Mouse (Mus musculus) CH12.LX (cell line): ENCODE measurements around the gene Dag1. TPM values are rescaled to one million over a fixed set of nuclear protein-coding genes. Genes with fewer than 3 reads are reported as not detected.

Experiments
- DNase-seq: peaks from one replicate; pipeline ENCODE4 v3.0.0-alpha.2; 2013; ENCODE audit errors: extremely low read depth
- H3K27ac ChIP-seq: 2 replicates; pipeline ENCODE4 v1.5.1; 2012; ENCODE audit warnings: low read depth, mild to moderate bottlenecking, control low read depth, moderate library complexity; ENCODE audit not compliant: insufficient read depth
- H3K27me3 ChIP-seq: replicated peaks from 2 replicates; pipeline ENCODE3; 2012; ENCODE audit warnings: inconsistent platforms
- H3K36me3 ChIP-seq, 2 experiments: replicated peaks in 1 of 2; 2 replicates each; pipeline versions ENCODE3 to v1.6.1; 2012; ENCODE audit warnings: inconsistent platforms in 1 of 2, low read length in 1 of 2, mild to moderate bottlenecking in 1 of 2, mixed read lengths in 1 of 2, moderate library complexity in 1 of 2; ENCODE audit not compliant: control insufficient read depth in 1 of 2, insufficient read depth in 1 of 2
- H3K4me1 ChIP-seq, 2 experiments: 2 replicates each; pipeline ENCODE4 v1.6.1; 2012; ENCODE audit warnings: inconsistent platforms in 1 of 2, moderate library complexity in 1 of 2; ENCODE audit not compliant: insufficient read depth in 2 of 2, control insufficient read depth in 1 of 2
- H3K4me2 ChIP-seq: 2 replicates; pipeline ENCODE4 v1.6.1; 2012; ENCODE audit warnings: low read depth, mild to moderate bottlenecking, control low read depth; ENCODE audit not compliant: poor library complexity, insufficient read depth, severe bottlenecking
- H3K4me3 ChIP-seq, 3 experiments: fragments of 150-350 bp in 1 of 3; sonication (generic) in 1 of 3; replicated peaks in 1 of 3; 2 replicates each; pipeline versions ENCODE3 to v1.5.1; 2011 to 2012; ENCODE audit warnings: low read depth in 2 of 3, low read length in 2 of 3, mild to moderate bottlenecking in 2 of 3, moderate library complexity in 2 of 3, control low read depth in 1 of 3, improper control_type of control experiment in 1 of 3, inconsistent platforms in 1 of 3, mixed read lengths in 1 of 3; ENCODE audit not compliant: poor library complexity in 1 of 3
- H3K79me2 ChIP-seq: replicated peaks from 2 replicates; pipeline ENCODE4 v1.6.1; 2012; ENCODE audit warnings: mild to moderate bottlenecking, moderate library complexity; ENCODE audit not compliant: control insufficient read depth, poor library complexity, insufficient read depth, severe bottlenecking; ENCODE audit errors: extremely low read depth
- H3K9ac ChIP-seq: 2 replicates; pipeline ENCODE4 v1.6.1; 2012; ENCODE audit warnings: low read depth, mild to moderate bottlenecking, control low read depth, moderate library complexity; ENCODE audit not compliant: insufficient read depth
- H3K9me3 ChIP-seq: replicated peaks from 2 replicates; pipeline ENCODE3; 2012; ENCODE audit warnings: low read length, inconsistent platforms, mixed read lengths
- CHD2 ChIP-seq: IDR thresholded peaks from 2 replicates; pipeline ENCODE4 v1.6.1; 2011; ENCODE audit warnings: low read length, improper control_type of control experiment
- ELF1 ChIP-seq: IDR thresholded peaks from 2 replicates; pipeline ENCODE4 v1.6.1; 2014; ENCODE audit warnings: low read depth, mild to moderate bottlenecking, inconsistent platforms, low read length, improper control_type of control experiment
- ETS1 ChIP-seq: conservative IDR thresholded peaks from 2 replicates; pipeline ENCODE4 v1.6.1; 2012; ENCODE audit warnings: low read depth, mild to moderate bottlenecking, inconsistent platforms, low read length, improper control_type of control experiment, moderate library complexity
- IRF4 ChIP-seq: IDR thresholded peaks from 2 replicates; pipeline ENCODE4 v1.6.1; 2014; ENCODE audit warnings: low read depth, mild to moderate bottlenecking, inconsistent platforms, low read length, improper control_type of control experiment
- JUN ChIP-seq: IDR thresholded peaks from 2 replicates; pipeline ENCODE4 v1.6.1; 2011; ENCODE audit warnings: low read depth, mild to moderate bottlenecking, low read length, improper control_type of control experiment, moderate library complexity; ENCODE audit not compliant: insufficient read depth
- JUND ChIP-seq: conservative IDR thresholded peaks from 2 replicates; pipeline ENCODE4 v1.6.1; 2011; ENCODE audit warnings: low read depth, low read length, improper control_type of control experiment
- MAFK ChIP-seq: IDR thresholded peaks from 2 replicates; pipeline ENCODE4 v1.6.1; 2011; ENCODE audit warnings: low read length, improper control_type of control experiment; ENCODE audit not compliant: insufficient replicate concordance
- MAX ChIP-seq: IDR thresholded peaks from 2 replicates; pipeline ENCODE4 v1.6.1; 2011; ENCODE audit warnings: low read length, improper control_type of control experiment
- MEF2A ChIP-seq: IDR thresholded peaks from 2 replicates; pipeline ENCODE4 v1.6.1; 2014; ENCODE audit warnings: low read depth, mild to moderate bottlenecking, inconsistent platforms, low read length, improper control_type of control experiment, borderline replicate concordance
- MXI1 ChIP-seq: IDR thresholded peaks from 2 replicates; pipeline ENCODE4 v1.6.1; 2011; ENCODE audit warnings: mild to moderate bottlenecking, low read depth, low read length, improper control_type of control experiment
- MYC ChIP-seq: IDR thresholded peaks from 2 replicates; pipeline ENCODE4 v1.6.1; 2011; ENCODE audit warnings: low read depth, mild to moderate bottlenecking, improper control_type of control experiment, low read length
- NRF1 ChIP-seq: IDR thresholded peaks from 2 replicates; pipeline ENCODE4 v1.6.1; 2014; ENCODE audit warnings: low read depth, mild to moderate bottlenecking, inconsistent platforms, low read length, improper control_type of control experiment, moderate library complexity
- PAX5 ChIP-seq: IDR thresholded peaks from 2 replicates; pipeline ENCODE4 v1.6.1; 2012; ENCODE audit warnings: low read length, inconsistent platforms, mixed read lengths
- RAD21 ChIP-seq: IDR thresholded peaks from 2 replicates; pipeline ENCODE4 v1.6.1; 2011; ENCODE audit warnings: low read depth, mild to moderate bottlenecking, low read length, improper control_type of control experiment, moderate library complexity
- SMC3 ChIP-seq: IDR thresholded peaks from 2 replicates; pipeline ENCODE4 v1.6.1; 2011; ENCODE audit warnings: low read depth, low read length, improper control_type of control experiment
- ZC3H11A ChIP-seq: IDR thresholded peaks from 2 replicates; pipeline ENCODE4 v1.6.1; 2012; ENCODE audit warnings: low read depth, mild to moderate bottlenecking, inconsistent platforms, low read length, improper control_type of control experiment
- ZKSCAN1 ChIP-seq: IDR thresholded peaks from 2 replicates; pipeline ENCODE4 v1.6.1; 2012; ENCODE audit warnings: low read depth, inconsistent platforms, low read length, improper control_type of control experiment, borderline replicate concordance
- dilution Hi-C: fragments of 300-500 bp; cut with MboI; formaldehyde crosslinking; loops from 2 replicates; pipeline ENCODE4 v1.14.3; 2020; ENCODE audit warnings: low sequenced_read_pairs; ENCODE audit not compliant: extremely low pct_unique_long_range_greater_than_20kb, extremely low pct_ligation_motif_present
- in situ Hi-C: fragments of 300-500 bp; cut with MboI; formaldehyde crosslinking; loops from 3 replicates; pipeline ENCODE4 v1.14.3; 2019; ENCODE audit warnings: low sequenced_read_pairs, low pct_ligation_motif_present, low pct_unique_long_range_greater_than_20kb, mixed read lengths
- polyA plus RNA-seq: library from polyadenylated mRNA; unstranded; fragments of >175 nt; gene quantifications from 2 replicates; pipeline ENCODE4 v1.2.1, GENCODE M21; 2012; ENCODE audit warnings: low read depth; ENCODE audit not compliant: insufficient read length
- total RNA-seq, 2 experiments: library from RNA; depleted of rRNA; stranded (reverse); fragments of 300-350 nt in 1 of 2; fragments of >200 nt in 1 of 2; gene quantifications; 2 replicates each; pipeline ENCODE4 v1.2.3; 2012 to 2014

The Dag1 gene
- total and polyA plus RNA-seq, 3 experiments, result 1.7 to 5.7 (median 3.9) TPM

- TF ChIP-seq MYC, result no peak
- TF ChIP-seq ZKSCAN1, result no peak
- no peak for TF ChIP-seq MAX
- TF ChIP-seq IRF4, result no peak
- no peak for TF ChIP-seq PAX5
- TF ChIP-seq ELF1, result no peak
- TF ChIP-seq ZC3H11A, result no peak
- TF ChIP-seq SMC3, result no peak
- TF ChIP-seq MXI1, result no peak
- no peak for TF ChIP-seq MAFK
- TF ChIP-seq JUN, result no peak
- TF ChIP-seq CHD2, result no peak
- TF ChIP-seq RAD21, result no peak
- no peak for TF ChIP-seq ETS1
- TF ChIP-seq, all 38 proteins: peak for 0
- H3K36me3 ChIP-seq, result peaks cover 0 to 7% of the 10 kb centered on the region in 2 experiments
- no peaks in the 10 kb centered on the region for H3K9me3 ChIP-seq
- H3K79me2 ChIP-seq, result no peaks in the 10 kb centered on the region
- peaks cover 7 to 48% of the 10 kb centered on the region in 2 experiments for H3K4me1 ChIP-seq
- dilution Hi-C loops (no loop called here), in situ Hi-C loops (no loop called here)
- H3K4me2 ChIP-seq, result no peak overlapping the region
- no peak overlapping the region for H3K27ac ChIP-seq
- no peak overlapping the region for H3K9ac ChIP-seq
- DNase-seq, result no peak
- H3K4me3 ChIP-seq, result no peak overlapping the region
- H3K27me3 ChIP-seq, result no peaks in the 10 kb centered on the region
Measured at GRCm38 (mm10) chr9:108220380-108220774, 43.4 kb downstream of the Dag1 start.

DNA sequence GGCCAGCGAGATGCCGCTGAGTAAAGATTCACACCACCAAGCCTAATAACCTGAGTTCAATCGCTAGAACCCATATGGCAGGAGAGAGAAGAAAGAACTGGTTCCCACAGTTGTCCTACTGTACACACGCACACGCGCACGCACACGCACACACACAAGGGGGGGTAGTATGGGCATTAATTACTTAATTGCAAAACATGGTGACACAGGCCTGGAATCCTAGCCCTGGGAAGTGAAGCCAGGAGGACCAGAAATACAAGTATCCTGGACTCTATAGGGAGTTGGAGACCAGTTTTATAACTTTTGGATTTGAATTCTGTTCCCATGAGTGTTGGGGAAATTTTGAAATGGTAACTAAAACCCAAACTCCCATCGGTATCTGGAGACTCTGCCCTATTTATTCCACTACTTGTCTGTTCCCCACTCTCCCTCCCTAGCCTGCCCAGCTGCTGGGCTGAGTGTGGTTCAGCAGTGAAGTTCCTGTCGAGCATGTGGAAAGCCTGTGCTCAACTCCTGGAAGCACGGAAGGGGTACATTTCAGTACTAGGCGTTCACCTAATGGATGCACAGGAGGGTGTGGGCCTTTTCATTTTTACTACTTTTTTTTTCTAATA, 43.9 kb downstream of the Dag1 start:
- peaks cover 7 to 43% of the 10 kb centered on the region in 2 experiments for H3K4me1 ChIP-seq
- no peak overlapping the region for H3K27ac ChIP-seq
- H3K79me2 ChIP-seq, result no peaks in the 10 kb centered on the region
- in situ Hi-C loops (no loop called here), dilution Hi-C loops (no loop called here)
- peaks cover 0 to 7% of the 10 kb centered on the region in 2 experiments for H3K36me3 ChIP-seq
- H3K27me3 ChIP-seq, result no peaks in the 10 kb centered on the region
- no peaks in the 10 kb centered on the region for H3K9me3 ChIP-seq
- H3K4me3 ChIP-seq, result no peak overlapping the region
- no peak overlapping the region for H3K4me2 ChIP-seq
- H3K9ac ChIP-seq, result no peak overlapping the region
- TF ChIP-seq MEF2A (no peak), JUND (no peak), NRF1 (no peak)
- TF ChIP-seq, all 38 proteins: peak for 0
- DNase-seq, result no peak
